Mouse (Mus musculus): Measurements from ENCODE around the gene Cd22. TPM values are rescaled to one million over a fixed set of nuclear protein-coding genes. Genes with fewer than 3 reads are reported as not detected.
"Not testable (repeated sequence)": the region's sequence is repeated elsewhere in the genome, so short reads cannot be mapped to it uniquely, and the experiment has no call there.

Cd22 gene
- total RNA-seq (2022): 1 to 10 TPM in 1 of 4 experiments, under 1 TPM in 2, not detected in 1; 0.24 to 1.8 (median 0.37) TPM

GRCm38 (mm10) chr7:30880176-30880575 is at the start of gene Cd22:
Cd22 (minus strand) TSS chr7:30880342.
- DNase-seq (ENCODE audit: low spot score in 2 of 2): no peak

- not testable (repeated sequence) for DNase-seq (ENCODE audit: low spot score in 2 of 2)
These were observed 44.4 kb upstream of the Cd22 start, which contains the start of gene Hamp2 for GRCm38 (mm10) chr7:30924581-30924980. Hamp2 (minus strand) TSS chr7:30924681.

- DNase-seq (ENCODE audit: low spot score in 2 of 2): no peak
These were observed 43.9 kb upstream of the Cd22 start for GRCm38 (mm10) chr7:30924071-30924470.

- not testable (repeated sequence) for DNase-seq (ENCODE audit: low spot score in 2 of 2)
These were observed 42.3 kb upstream of the Cd22 start for GRCm38 (mm10) chr7:30922490-30922889.

GRCm38 (mm10) chr7:30920217-30920616 is 40.1 kb upstream of the Cd22 start:
- DNase-seq (ENCODE audit: low spot score in 2 of 2): no peak

GRCm38 (mm10) chr7:30917219-30917618 is 37.1 kb upstream of the Cd22 start:
- DNase-seq (ENCODE audit: low spot score in 2 of 2): no peak

- peak in 1 of 2 experiments; percentile 32 for DNase-seq (ENCODE audit: low spot score in 2 of 2)
These were observed 36.6 kb upstream of the Cd22 start for GRCm38 (mm10) chr7:30916713-30917112.

- peak in 1 of 2 experiments; percentile 55 for DNase-seq (ENCODE audit: low spot score in 2 of 2)
These were observed 34.6 kb upstream of the Cd22 start, which contains the start of gene Mag for GRCm38 (mm10) chr7:30914732-30915131. Mag (minus strand) TSS chr7:30914873.

GRCm38 (mm10) chr7:30909773-30910172 is 29.6 kb upstream of the Cd22 start:
- no peak for DNase-seq (ENCODE audit: low spot score in 2 of 2)

GRCm38 (mm10) chr7:30908992-30909431 is 28.9 kb upstream of the Cd22 start:
- no peak for DNase-seq (ENCODE audit: low spot score in 2 of 2)

- DNase-seq (ENCODE audit: low spot score in 2 of 2): no peak
These were observed 28.3 kb upstream of the Cd22 start for GRCm38 (mm10) chr7:30908277-30908991.

- DNase-seq (ENCODE audit: low spot score in 2 of 2): no peak
These were observed 23.9 kb upstream of the Cd22 start for GRCm38 (mm10) chr7:30904042-30904441.

- no peak for DNase-seq (ENCODE audit: low spot score in 2 of 2)
These were observed 15.1 kb upstream of the Cd22 start for GRCm38 (mm10) chr7:30895217-30895616.

- DNase-seq (ENCODE audit: low spot score in 2 of 2): no peak
These were observed 12.4 kb upstream of the Cd22 start for GRCm38 (mm10) chr7:30892515-30892914.

- DNase-seq (ENCODE audit: low spot score in 2 of 2): no peak
These were observed 11.6 kb upstream of the Cd22 start for GRCm38 (mm10) chr7:30891746-30892145.

- DNase-seq (ENCODE audit: low spot score in 2 of 2): no peak
These were observed 10.5 kb upstream of the Cd22 start for GRCm38 (mm10) chr7:30890681-30891080.

GRCm38 (mm10) chr7:30888786-30889185 is 8.6 kb upstream of the Cd22 start:
- no peak for DNase-seq (ENCODE audit: low spot score in 2 of 2)

GRCm38 (mm10) chr7:30887568-30888188 is 7.5 kb upstream of the Cd22 start:
- no peak for DNase-seq (ENCODE audit: low spot score in 2 of 2)

GRCm38 (mm10) chr7:30886852-30887251 is 6.7 kb upstream of the Cd22 start:
- DNase-seq (ENCODE audit: low spot score in 2 of 2): no peak

- DNase-seq (ENCODE audit: low spot score in 2 of 2): no peak
These were observed 3.9 kb upstream of the Cd22 start for GRCm38 (mm10) chr7:30884047-30884446.

GRCm38 (mm10) chr7:30881367-30881766 is 1.2 kb upstream of the Cd22 start:
- DNase-seq (ENCODE audit: low spot score in 2 of 2): no peak

- no peak for DNase-seq (ENCODE audit: low spot score in 2 of 2)
These were observed 1.2 kb downstream of the Cd22 start for GRCm38 (mm10) chr7:30878950-30879349.

GRCm38 (mm10) chr7:30873083-30873482 is 7.1 kb downstream of the Cd22 start:
- DNase-seq (ENCODE audit: low spot score in 2 of 2): peak; percentile 20 to 29
